Mouse (Mus musculus) activated CD4-positive, CD25-positive, alpha-beta regulatory T cell, adult 4 months (primary cell): ENCODE data around the gene Gm9049. TPM values are rescaled to one million over a fixed set of nuclear protein-coding genes. Genes with fewer than 3 reads are reported as not detected.
"Not testable (repeated sequence)": the region's sequence is repeated elsewhere in the genome, so short reads cannot be mapped to it uniquely, and the experiment has no call there.

Experiments
- ATAC-seq: one replicate; pipeline ENCODE4 v1.8.0; 2017
- polyA plus RNA-seq, 2 experiments: library from polyadenylated mRNA; unstranded; fragments of 100-300 nt; shearing (Covaris generic); gene quantifications; one replicate each; pipeline ENCODE4 v1.2.1; 2017

The Gm9049 gene
- not detected for polyA plus RNA-seq

DNA sequence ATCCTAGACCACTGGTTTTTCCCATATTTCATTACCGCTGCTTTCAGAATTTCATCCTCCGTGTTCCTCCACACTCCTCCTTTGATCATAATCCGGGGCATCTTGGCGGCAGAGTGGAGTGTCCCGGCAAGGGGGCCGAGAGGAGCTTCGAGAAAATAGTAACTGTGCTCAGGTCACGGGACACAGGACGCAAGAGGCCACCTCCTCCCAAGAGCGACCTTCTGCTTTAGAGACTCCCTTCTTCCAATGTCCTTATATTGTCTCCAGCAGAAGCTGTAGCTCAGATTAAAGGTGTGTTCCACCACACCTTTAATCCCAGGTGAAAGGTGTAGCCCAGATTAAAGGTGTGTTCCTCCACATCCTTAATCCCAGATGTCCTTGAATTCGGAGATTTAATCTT, at the start of gene Gm9049:
Gene Gm9049, minus strand, starts transcription at position 101 of the 400 bp plus-strand sequence.
- ATAC-seq, result not testable (repeated sequence)

DNA sequence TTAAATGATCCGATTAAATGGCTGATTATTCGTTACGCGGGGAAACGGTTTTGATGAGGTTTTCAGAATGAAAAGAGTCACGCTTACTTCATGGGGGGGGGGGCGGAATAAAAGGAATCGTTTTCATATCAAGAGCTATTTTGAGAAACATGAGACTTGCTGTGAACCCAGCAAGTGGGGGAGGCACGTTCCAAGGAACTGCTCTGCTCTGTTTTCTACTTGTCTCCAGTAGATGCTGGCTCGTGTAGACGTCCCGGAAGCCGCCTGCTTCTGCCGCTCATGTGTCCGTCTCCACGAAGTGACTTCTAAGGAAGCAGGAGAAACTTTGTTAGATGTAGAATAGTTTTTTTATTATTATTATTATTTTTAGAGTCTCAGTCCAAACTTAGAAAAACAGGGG, 46.0 kb upstream of the Gm9049 start:
- no peak for ATAC-seq

DNA sequence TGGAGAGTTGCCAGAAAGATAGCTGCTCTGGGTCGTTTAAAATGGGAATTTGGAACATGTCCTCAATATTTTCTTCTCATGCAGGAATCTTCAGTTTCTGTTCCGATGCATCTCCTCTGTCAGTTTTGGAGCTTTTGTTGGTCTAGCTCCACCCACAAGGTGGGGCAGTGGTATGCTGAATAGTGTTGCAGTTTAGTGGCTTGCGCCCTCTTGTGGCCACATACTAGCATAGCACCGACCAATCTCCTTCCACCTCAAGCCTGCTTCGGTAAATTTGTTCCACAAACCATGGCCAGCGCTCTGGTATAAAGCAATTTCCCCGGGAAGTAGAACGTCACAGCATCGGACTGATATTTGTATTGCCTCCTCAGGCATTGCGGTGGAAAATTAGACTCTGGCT, 16.5 kb upstream of the Gm9049 start:
- peak; percentile 96 for ATAC-seq

DNA sequence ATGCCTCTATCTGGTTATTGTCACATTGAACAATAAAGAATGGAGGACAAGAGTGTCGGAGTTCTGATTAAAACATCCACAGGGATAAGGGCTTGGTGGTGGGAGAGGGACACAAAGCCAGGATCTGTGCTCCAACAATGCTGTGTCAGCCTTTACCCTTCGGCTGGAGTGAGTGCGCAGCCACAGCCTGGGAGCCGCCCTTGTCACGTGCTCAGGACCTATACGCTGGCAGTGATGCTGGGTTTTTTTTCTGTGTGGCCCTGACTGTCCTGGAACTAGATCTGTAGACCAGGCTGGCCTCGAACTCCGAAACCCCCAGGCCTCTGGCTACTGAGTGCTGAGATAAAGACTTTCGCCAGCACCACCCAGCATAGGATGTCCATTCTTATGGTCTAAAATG, 15.6 kb upstream of the Gm9049 start:
- no peak for ATAC-seq

DNA sequence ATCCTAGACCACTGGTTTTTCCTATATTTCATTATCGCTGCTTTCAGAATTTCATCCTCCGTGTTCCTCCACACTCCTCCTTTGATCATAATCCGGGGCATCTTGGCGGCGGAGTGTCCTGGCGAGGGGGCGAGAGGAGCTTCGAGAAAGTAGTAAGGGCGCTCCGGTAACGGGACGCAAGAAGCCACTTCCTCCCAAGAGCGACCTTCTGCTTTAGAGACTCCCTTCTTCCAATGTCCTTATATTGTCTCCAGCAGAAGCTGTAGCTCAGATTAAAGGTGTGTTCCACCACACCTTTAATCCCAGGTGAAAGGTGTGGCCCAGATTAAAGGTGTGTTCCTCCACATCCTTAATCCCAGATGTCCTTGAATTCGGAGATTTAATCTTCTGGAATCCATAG, 5.3 kb downstream of the Gm9049 start, which contains the start of gene Gm9048:
Gene Gm9048, minus strand, starts transcription at position 101 of the 400 bp plus-strand sequence.
- ATAC-seq, result not testable (repeated sequence)

DNA sequence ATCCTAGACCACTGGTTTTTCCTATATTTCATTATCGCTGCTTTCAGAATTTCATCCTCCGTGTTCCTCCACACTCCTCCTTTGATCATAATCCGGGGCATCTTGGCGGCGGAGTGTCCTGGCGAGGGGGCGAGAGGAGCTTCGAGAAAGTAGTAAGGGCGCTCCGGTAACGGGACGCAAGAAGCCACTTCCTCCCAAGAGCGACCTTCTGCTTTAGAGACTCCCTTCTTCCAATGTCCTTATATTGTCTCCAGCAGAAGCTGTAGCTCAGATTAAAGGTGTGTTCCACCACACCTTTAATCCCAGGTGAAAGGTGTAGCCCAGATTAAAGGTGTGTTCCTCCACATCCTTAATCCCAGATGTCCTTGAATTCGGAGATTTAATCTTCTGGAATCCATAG, 10.8 kb downstream of the Gm9049 start, which contains the start of gene Gm9046:
Gene Gm9046, minus strand, starts transcription at position 101 of the 400 bp plus-strand sequence.
- ATAC-seq, result not testable (repeated sequence)

DNA sequence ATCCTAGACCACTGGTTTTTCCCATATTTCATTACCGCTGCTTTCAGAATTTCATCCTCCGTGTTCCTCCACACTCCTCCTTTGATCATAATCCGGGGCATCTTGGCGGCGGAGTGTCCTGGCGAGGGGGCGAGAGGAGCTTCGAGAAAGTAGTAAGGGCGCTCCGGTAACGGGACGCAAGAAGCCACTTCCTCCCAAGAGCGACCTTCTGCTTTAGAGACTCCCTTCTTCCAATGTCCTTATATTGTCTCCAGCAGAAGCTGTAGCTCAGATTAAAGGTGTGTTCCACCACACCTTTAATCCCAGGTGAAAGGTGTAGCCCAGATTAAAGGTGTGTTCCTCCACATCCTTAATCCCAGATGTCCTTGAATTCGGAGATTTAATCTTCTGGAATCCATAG, 16.2 kb downstream of the Gm9049 start, which contains the start of gene Gm9045:
Gene Gm9045, minus strand, starts transcription at position 101 of the 400 bp plus-strand sequence.
- not testable (repeated sequence) for ATAC-seq

DNA sequence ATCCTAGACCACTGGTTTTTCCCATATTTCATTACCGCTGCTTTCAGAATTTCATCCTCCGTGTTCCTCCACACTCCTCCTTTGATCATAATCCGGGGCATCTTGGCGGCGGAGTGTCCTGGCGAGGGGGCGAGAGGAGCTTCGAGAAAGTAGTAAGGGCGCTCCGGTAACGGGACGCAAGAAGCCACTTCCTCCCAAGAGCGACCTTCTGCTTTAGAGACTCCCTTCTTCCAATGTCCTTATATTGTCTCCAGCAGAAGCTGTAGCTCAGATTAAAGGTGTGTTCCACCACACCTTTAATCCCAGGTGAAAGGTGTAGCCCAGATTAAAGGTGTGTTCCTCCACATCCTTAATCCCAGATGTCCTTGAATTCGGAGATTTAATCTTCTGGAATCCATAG, 21.6 kb downstream of the Gm9049 start, which contains the start of gene Gm9044:
Gene Gm9044, minus strand, starts transcription at position 101 of the 400 bp plus-strand sequence.
- not testable (repeated sequence) for ATAC-seq

DNA sequence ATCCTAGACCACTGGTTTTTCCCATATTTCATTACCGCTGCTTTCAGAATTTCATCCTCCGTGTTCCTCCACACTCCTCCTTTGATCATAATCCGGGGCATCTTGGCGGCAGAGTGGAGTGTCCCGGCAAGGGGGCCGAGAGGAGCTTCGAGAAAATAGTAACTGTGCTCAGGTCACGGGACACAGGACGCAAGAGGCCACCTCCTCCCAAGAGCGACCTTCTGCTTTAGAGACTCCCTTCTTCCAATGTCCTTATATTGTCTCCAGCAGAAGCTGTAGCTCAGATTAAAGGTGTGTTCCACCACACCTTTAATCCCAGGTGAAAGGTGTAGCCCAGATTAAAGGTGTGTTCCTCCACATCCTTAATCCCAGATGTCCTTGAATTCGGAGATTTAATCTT, 27.0 kb downstream of the Gm9049 start, which contains the start of gene Gm9040:
Gene Gm9040, minus strand, starts transcription at position 101 of the 400 bp plus-strand sequence.
- not testable (repeated sequence) for ATAC-seq

DNA sequence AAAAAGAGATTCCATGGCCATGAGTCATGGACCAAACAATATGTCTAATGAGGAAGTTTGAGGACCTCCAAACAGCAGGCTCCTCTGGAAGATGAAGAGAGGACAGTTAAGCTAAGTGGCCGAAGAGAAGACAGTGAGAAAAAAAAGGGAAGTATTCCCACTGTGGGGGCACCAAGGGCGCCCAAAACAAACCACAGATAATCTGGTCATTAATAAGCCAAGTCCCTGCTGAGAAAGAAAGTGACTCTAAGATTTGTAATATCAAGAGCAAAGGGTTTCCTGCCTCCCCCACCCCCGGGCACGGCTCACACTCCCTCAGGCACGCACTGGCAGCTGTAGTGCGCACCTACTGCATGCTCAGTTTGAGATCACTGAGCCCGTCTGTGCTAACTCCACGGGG, 34.9 kb downstream of the Gm9049 start:
- no peak for ATAC-seq

DNA sequence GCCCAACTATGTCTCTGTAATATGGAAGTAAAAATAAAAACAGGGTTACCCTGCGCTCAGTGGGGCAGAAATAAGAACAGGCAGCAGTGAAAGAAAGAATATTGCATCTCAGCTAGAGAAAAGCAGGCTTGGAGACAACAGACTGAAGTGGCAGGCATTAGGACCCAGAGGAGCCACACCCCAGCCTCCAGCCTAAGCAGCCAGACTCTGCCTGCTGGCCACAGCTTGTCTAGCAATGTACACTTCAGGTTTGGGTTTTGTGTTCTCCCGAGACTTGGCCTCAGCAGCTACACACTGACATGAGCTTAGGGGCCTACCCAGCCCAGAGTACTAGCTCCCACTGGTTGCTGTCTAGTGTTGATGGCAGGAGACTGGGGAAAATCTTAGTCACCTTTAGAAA, 51.8 kb downstream of the Gm9049 start:
- not testable (repeated sequence) for ATAC-seq

Other genes with a start within 250 kb of the Gm9049 start
- gene Mdm1, start 212.3 kb downstream of the Gm9049 start, polyA plus RNA-seq, result 10 to 100 TPM in 1 of 2 experiments, 1 to 10 TPM in 1; 6.3 to 10.3 TPM
- gene Il22, start 149.2 kb downstream of the Gm9049 start, polyA plus RNA-seq, result not detected
- not detected for gene Gm32717, start 113.3 kb downstream of the Gm9049 start, polyA plus RNA-seq
- not detected for gene Gm32802, start 95.4 kb downstream of the Gm9049 start, polyA plus RNA-seq
- under 1 TPM in 1 of 2 experiments, not detected in 1; 0.49 TPM for gene Iltifb, start 59.1 kb downstream of the Gm9049 start, polyA plus RNA-seq
- gene Gm9040, start 27.1 kb downstream of the Gm9049 start, polyA plus RNA-seq, result not detected
- not detected for gene Gm9044, start 21.7 kb downstream of the Gm9049 start, polyA plus RNA-seq
- not detected for gene Gm9045, start 16.3 kb downstream of the Gm9049 start, polyA plus RNA-seq
- not detected for gene Gm9046, start 10.8 kb downstream of the Gm9049 start, polyA plus RNA-seq
- gene Gm9048, start 5.4 kb downstream of the Gm9049 start, polyA plus RNA-seq, result under 1 TPM in 1 of 2 experiments, not detected in 1; 0.48 TPM
- gene Ifng, start 86.9 kb upstream of the Gm9049 start, polyA plus RNA-seq, result 1 to 10 TPM; 8.9 to 9.8 TPM